Mouse (Mus musculus) gonadal fat pad, adult 2 months (tissue): ENCODE data around the gene Slc16a3. TPM values are rescaled to one million over a fixed set of nuclear protein-coding genes. Genes with fewer than 3 reads are reported as not detected.
A peak's percentile ranks its signal among the peaks of the same experiment; 100 is the strongest.

ENCODE experiments used
- DNase-seq: peaks from one replicate; pipeline ENCODE4 v3.0.0-alpha.2; 2012; ENCODE audit warnings: low read depth
- polyA plus RNA-seq: library from polyadenylated mRNA; depleted of rRNA; stranded (reverse); fragments of >200 nt; gene quantifications from 2 replicates; pipeline ENCODE4 v1.2.3, GENCODE M21; 2012; rRNA removed

The Slc16a3 gene
- 17.1 and 18.7 TPM in 2 replicates for polyA plus RNA-seq

GRCm38 (mm10) chr11:120948328-120948727 is at the start of gene Slc16a3:
Gene Slc16a3 (plus strand): TSS chr11:120948480.
- DNase-seq = no peak

DNA sequence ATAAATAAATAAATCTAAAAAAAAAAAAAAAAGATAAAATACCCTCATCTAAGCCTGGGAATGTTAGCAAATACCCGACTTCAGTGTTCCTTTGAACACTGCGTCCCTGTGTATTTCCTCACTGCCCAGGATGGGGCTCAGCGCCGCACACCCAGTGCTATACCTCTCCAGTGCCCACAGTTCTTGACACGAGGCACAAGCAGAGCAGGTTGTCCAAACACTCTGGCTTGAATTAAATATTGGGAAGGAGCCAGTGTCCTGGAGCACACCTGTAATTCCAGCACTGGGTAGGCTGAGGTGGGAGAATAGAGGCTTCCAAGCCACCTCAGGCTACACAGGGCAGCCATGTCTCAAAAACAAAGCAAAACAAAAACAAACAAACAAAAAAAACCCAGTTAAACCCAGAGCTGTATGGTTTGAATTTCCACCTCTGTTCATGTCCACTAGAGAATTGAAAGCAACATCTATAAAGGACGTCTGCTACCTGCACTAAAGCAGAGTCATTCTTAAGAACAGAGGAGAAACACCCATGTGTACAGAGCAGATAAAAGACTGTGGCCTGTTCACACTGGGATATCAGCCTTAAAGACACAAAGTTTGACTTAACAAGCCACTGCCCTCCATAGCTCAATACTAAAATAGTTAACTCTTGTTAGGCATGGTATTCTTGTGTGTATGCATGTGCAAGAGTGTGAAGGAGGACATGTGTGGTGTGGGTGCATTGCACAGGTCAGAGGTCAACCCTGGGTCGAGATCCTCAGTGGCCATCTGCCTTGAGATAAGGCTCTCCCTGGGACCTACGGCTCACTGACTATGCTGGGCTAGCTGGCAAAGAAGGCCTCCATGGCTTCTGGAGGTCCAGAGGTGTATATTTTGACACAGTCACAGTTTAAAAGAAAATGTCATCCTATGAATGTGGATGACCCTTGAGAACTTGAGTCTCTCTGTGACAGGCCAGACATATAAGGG is 47.7 kb upstream of the Slc16a3 start:
- no peak for DNase-seq

DNA sequence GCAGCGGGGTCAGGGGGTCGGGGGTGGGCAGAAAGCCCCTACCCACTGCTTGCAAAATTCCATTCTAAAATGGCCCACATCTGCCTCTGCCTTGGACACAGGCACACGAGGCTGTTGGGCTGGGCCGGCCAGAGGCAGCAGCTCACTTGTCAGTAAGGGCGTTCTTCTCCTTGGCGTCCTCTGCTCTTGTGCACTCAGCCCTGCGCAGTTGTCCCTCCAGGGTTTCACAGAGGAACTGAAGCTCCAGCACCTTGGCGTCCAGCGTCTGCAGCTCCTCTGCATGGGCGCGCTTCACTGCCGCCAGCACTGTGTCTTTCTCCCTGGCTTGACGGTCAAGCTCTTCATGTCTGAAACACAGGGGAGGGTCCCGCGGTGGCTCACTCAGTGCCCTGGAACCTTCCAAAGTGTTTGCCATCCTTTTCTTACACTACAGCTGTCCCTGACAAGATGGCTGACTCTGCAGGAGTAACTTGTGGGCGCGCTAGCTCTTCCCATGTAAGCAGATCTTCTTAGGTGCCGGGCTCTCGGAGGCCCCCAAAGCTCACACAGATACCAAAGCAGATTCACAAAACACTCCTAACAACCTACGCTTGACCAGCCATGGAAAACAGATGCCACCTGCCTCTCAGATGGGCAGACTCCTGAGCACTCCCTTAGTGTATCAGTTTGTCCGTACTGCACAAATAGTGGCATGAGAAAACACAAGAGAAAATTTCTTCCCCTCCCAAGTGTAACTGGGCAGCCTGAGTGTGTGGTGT is 46.4 kb upstream of the Slc16a3 start:
- DNase-seq = no peak

DNA sequence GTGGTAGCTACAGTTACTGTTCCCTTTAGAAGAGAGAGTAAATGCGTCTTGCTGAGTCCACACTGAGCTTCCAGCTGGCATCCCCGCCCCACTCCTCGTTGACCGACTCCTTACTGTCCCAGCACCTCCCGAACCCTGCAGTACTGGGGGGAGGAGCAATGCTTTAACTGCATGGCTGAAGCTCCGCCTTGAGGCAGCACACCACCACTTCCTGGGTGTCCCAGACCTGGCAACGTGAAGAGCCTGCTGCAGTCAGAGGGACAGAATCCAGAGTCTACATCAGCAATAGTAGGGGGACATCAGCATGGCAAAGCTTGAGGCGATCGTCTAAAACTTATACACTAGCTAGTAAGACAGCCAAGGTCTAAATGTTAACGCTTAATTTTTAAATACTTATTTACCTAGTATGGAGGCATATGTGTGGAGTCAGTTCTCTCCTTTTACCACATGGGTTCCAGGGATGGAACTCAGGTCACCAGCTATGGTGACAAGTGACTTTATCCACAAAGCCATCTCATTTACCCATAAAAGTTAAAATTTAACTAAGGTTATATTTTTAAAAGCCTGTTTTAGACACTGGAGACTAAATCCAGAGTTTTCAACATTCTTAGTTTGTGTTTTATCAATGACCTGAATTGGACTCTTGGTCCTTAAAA is 45.7 kb upstream of the Slc16a3 start:
- DNase-seq = no peak

GRCm38 (mm10) chr11:120903159-120903850 is 45.0 kb upstream of the Slc16a3 start:
- no peak for DNase-seq

DNA sequence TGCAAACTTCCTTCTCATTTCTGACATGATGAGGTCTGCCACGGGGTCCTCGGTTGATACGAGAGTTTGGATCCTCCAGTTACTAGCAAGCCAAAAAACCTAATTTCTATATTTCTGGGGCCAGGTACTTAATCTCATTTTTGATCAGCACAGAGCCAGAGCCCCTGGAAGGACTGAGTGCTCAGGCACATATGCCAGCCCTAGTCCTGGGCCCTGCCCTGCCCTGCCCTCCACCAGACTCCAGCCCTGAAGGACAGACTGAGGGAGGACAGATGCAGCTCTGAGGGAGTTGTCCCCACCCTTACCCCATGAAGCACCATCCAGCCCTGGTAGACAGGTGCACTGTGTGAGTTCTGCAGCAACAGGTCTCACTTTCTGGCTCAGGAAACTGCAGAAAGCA is 43.7 kb upstream of the Slc16a3 start:
- no peak for DNase-seq

DNA sequence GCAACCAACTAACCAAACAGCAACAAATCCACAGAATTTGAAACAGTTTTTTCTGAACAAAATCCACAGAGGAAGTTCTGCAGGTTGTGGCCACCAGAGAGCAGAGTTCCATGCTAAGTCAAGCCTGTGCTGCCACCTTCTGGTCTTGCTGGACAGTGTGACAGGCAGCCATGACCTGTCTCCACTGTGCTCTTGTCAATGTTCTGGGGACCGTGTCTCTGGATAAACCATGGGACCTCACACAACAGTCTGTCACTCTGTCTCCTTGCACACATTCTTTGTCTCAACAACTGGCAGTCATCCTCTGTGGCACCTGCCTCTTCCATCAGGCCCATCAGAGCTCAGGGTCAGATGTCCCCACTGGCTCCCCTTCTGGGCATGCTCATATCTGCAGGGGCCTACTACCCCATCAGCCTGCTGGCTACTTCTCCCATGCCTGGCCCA is 42.8 kb upstream of the Slc16a3 start:
- DNase-seq = no peak

GRCm38 (mm10) chr11:120913796-120914195 is 34.5 kb upstream of the Slc16a3 start:
- DNase-seq = no peak

DNA sequence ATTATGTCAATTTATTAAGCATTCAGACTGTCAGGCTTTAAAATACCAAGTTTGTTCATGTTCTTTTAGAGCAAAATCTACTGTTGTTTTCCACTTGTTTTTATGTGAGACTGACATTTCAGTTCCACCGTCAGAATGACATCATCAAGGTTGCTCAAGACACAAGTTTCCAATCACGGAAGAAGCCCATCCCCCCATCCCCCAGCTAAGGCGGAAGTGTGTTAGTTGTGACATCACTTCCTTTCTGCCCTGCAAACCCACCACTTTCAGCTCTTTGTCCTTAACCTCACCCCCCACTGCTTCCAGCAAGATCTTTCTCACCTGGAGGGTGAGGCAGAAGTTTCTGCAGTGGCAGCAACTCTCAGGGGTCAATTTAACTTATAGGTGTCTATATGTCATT is 31.8 kb upstream of the Slc16a3 start:
- no peak for DNase-seq

DNA sequence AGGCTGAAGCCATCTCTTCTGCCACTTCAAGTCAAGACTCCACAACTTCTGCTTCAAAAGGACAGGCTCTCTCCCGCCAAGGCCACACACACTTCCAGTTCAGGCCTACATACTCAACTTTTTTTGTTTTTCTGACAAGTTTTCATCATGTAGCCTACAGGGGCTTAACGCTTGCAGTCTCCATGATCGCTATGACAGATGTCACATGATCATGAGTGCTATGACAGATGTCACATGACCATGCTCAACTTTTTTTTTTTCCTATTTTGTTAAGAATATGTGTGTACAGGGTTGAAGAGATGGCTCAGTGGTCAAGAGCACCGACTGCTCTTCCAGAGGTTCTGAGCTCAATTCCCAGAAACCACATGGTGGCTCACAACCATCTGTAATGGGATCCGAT is 30.5 kb upstream of the Slc16a3 start:
- DNase-seq = no peak

GRCm38 (mm10) chr11:120922528-120922927 is 25.8 kb upstream of the Slc16a3 start:
- DNase-seq = no peak

- no peak for DNase-seq
Observed at GRCm38 (mm10) chr11:120928468-120928867, 19.8 kb upstream of the Slc16a3 start.

DNA sequence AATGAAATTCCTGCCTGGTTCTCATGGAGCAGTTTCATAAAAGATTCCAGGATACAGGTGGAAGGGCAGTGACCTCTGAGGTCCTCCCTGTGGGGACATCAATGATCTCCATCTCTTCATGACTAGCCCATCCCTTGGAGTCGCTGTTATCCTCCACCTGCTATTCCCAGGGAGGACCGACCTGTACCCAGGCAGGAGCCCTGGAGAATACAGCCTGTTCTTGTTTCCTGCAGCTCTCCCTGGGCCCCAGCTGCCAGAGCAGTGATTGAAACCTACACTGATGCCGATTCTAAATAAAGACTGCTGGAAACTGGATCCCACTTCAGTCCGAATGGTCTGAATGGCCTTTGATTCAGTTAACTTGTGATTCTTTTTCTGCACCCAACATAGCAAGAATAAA is 16.8 kb upstream of the Slc16a3 start:
- DNase-seq = no peak

- peak; percentile 58 for DNase-seq
Observed at GRCm38 (mm10) chr11:120932564-120933398, 15.5 kb upstream of the Slc16a3 start, which contains the start of gene Ccdc57. Gene Ccdc57 (minus strand): TSS chr11:120932872.

DNA sequence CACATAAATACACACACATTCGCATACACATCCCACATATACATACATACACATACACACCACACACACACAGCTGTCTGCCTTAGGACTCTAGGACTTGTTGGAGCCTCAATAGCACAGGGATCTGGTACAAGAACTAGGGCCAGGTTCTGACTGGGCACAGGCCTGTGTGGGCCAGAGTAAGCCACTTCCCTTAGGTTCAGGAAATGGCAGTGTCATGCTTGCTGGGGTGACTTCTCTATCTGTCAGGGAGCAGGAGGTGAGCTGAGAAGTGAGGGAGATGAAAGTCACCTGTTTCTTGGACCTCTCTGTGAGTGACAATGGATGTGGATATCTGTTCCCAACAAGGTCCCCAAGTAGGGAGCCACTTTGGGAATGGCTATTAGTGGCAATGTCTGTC is 10.3 kb upstream of the Slc16a3 start:
- DNase-seq = no peak

GRCm38 (mm10) chr11:120938795-120939194 is 9.5 kb upstream of the Slc16a3 start:
- no peak for DNase-seq

- no peak for DNase-seq
Observed at GRCm38 (mm10) chr11:120939712-120940341, 8.5 kb upstream of the Slc16a3 start.

- no peak for DNase-seq
Observed at GRCm38 (mm10) chr11:120940959-120941358, 7.3 kb upstream of the Slc16a3 start.

DNA sequence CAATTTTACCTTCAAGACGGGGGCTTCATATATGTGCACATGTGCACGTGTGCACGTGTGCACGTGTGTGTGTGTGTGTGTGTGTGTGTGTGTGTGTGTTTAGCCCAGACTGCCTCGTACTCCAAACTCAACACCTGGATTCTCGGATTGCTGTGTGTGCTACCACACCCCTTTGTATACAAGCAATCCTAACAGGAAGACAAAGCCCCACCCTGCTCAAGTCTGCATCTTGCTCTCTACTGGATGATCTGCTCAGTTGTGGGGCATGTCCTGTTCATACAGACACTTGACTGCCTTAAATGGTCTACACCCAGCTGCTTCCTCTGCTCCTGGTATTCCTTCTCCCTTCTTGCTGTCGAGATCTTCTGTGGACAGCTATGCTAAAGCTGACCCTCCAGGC is 3.0 kb upstream of the Slc16a3 start:
- no peak for DNase-seq

DNA sequence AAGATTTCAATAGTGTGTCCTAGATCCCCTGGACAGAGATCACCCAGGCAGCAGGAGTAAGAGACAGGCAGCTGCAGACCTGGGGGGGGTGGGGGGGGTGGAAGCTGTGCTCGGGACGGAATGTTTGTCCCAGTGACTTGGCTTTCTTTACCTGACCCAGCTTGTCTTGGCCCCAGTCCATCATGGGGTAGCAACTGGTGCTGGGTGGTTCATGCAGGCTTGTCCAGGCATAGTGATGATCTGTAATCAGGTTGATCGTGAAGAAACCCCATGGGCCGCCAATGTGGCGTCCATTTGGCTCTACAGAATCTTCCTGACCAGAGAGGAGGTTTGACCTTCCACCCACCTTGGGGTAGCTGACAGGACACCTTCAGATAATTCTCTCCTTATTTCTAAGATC is 2.4 kb upstream of the Slc16a3 start:
- DNase-seq = no peak
